Mouse (Mus musculus) spleen, adult 10 weeks (tissue): ENCODE measurements around the gene Nectin4. TPM values are rescaled to one million over a fixed set of nuclear protein-coding genes. Genes with fewer than 3 reads are reported as not detected.

ENCODE experiments used
- polyA plus RNA-seq: library from polyadenylated mRNA; stranded (reverse); fragments of 350-450 nt; fragmentation: Illumina TruSeq; extraction: RNeasy Lipid Tissue Mini Kit (QIAGEN cat#74804); gene quantifications from one replicate; pipeline ENCODE4 v1.2.3, GENCODE M21; 2015; ENCODE audit warnings: low replicate concordance; ENCODE audit not compliant: insufficient read depth

Gene Nectin4
- polyA plus RNA-seq = 1.7 TPM

GRCm38 (mm10) chr1:171369845-171370556 lies at the start of gene Nectin4:
Gene Nectin4 (plus strand): TSS chr1:171370099.

GRCm38 (mm10) chr1:171328839-171329432 lies 41.0 kb upstream of the Nectin4 start, which contains the start of gene Dedd:
Gene Dedd (plus strand): TSS chr1:171329145.

GRCm38 (mm10) chr1:171345225-171346094 lies 24.4 kb upstream of the Nectin4 start, which contains the start of the genes Nit1 and Pfdn2:
Gene Nit1 (minus strand): TSS chr1:171345646.
Gene Pfdn2 (plus strand): TSS chr1:171345670.

GRCm38 (mm10) chr1:171360656-171361055 lies 9.2 kb upstream of the Nectin4 start, which contains the start of gene Klhdc9:
Gene Klhdc9 (minus strand): TSS chr1:171360798.

GRCm38 (mm10) chr1:171388376-171389102 lies 18.6 kb downstream of the Nectin4 start, which contains the start of gene Arhgap30:
Gene Arhgap30 (plus strand): TSS chr1:171388954.

GRCm38 (mm10) chr1:171410947-171411484 lies 41.1 kb downstream of the Nectin4 start, which contains the start of gene Usf1:
Gene Usf1 (plus strand): TSS chr1:171411313.

GRCm38 (mm10) chr1:171418660-171419059 lies 48.8 kb downstream of the Nectin4 start, which contains the start of gene Tstd1:
Gene Tstd1 (plus strand): TSS chr1:171418872.

GRCm38 (mm10) chr1:171437264-171438013 lies 67.5 kb downstream of the Nectin4 start, which contains the start of gene F11r:
Gene F11r (plus strand): TSS chr1:171437535.

Other genes starting within 250 kb of the Nectin4 start
- gene Sdhc, start 219.5 kb upstream of the Nectin4 start, polyA plus RNA-seq = 88.5 TPM
- gene Mpz, start 219.4 kb upstream of the Nectin4 start, polyA plus RNA-seq = 0.87 TPM
- gene Pcp4l1, start 173.8 kb upstream of the Nectin4 start, polyA plus RNA-seq = 7.7 TPM
- not detected for gene Nr1i3, start 156.1 kb upstream of the Nectin4 start, polyA plus RNA-seq
- gene Tomm40l, start 147.6 kb upstream of the Nectin4 start, polyA plus RNA-seq = 22.7 TPM
- gene Apoa2, start 145.0 kb upstream of the Nectin4 start, polyA plus RNA-seq = 1.5 TPM
- gene Fcer1g, start 135.7 kb upstream of the Nectin4 start, polyA plus RNA-seq = 360 TPM
- 0.59 TPM for gene Adamts4, start 119.7 kb upstream of the Nectin4 start, polyA plus RNA-seq
- 127 TPM for gene Ndufs2, start 118.7 kb upstream of the Nectin4 start, polyA plus RNA-seq
- gene B4galt3, start 99.8 kb upstream of the Nectin4 start, polyA plus RNA-seq = 34.0 TPM
- gene Ppox, start 88.9 kb upstream of the Nectin4 start, polyA plus RNA-seq = 47.6 TPM
- 52.7 TPM for gene Usp21, start 82.1 kb upstream of the Nectin4 start, polyA plus RNA-seq
- 87.4 TPM for gene Ufc1, start 75.1 kb upstream of the Nectin4 start, polyA plus RNA-seq
- 31.1 TPM for gene Dedd, start 41.0 kb upstream of the Nectin4 start, polyA plus RNA-seq
- 43.5 TPM for gene Nit1, start 24.5 kb upstream of the Nectin4 start, polyA plus RNA-seq
- gene Pfdn2, start 24.4 kb upstream of the Nectin4 start, polyA plus RNA-seq = 72.7 TPM
- not detected for gene Klhdc9, start 9.3 kb upstream of the Nectin4 start, polyA plus RNA-seq
- gene Arhgap30, start 18.9 kb downstream of the Nectin4 start, polyA plus RNA-seq = 257 TPM
- 64.6 TPM for gene Usf1, start 41.2 kb downstream of the Nectin4 start, polyA plus RNA-seq
- gene Tstd1, start 48.8 kb downstream of the Nectin4 start, polyA plus RNA-seq = 12.3 TPM
- 14.6 TPM for gene F11r, start 67.4 kb downstream of the Nectin4 start, polyA plus RNA-seq
- 4.5 TPM for gene Alyref2, start 133.4 kb downstream of the Nectin4 start, polyA plus RNA-seq
- gene Itln1, start 165.2 kb downstream of the Nectin4 start, polyA plus RNA-seq = not detected
- 43.6 TPM for gene Cd244a, start 189.1 kb downstream of the Nectin4 start, polyA plus RNA-seq
- 142 TPM for gene Ly9, start 237.3 kb downstream of the Nectin4 start, polyA plus RNA-seq